Mouse (Mus musculus) heart, postnatal 25 days (tissue): ENCODE data around the gene Cpt1a. TPM values are rescaled to one million over a fixed set of nuclear protein-coding genes. Genes with fewer than 3 reads are reported as not detected.

ENCODE experiments used
- DNase-seq: peaks from one replicate; pipeline ENCODE4 v3.0.0; 2022; ENCODE audit warnings: low spot score
- intact Hi-C: fragments of 180-260 bp; cut with DNase I; formaldehyde crosslinking; loops from one replicate; pipeline ENCODE4 v1.15.1; 2025
- total RNA-seq, 2 experiments: library from RNA; stranded (reverse); gene quantifications; 2 replicates each; pipeline ENCODE4 v1.2.3; 2021

Cpt1a gene
- total RNA-seq, 2 experiments from 2014 or later, result 60.2 to 60.5 TPM

GRCm38 (mm10) chr19:3359841-3360588, 37.9 kb downstream of the Cpt1a start:
- DNase-seq, result no peak
- intact Hi-C loops, result no loop called here

GRCm38 (mm10) chr19:3363510-3363909, 41.4 kb downstream of the Cpt1a start:
- no peak for DNase-seq
- intact Hi-C loops, result no loop called here

DNA sequence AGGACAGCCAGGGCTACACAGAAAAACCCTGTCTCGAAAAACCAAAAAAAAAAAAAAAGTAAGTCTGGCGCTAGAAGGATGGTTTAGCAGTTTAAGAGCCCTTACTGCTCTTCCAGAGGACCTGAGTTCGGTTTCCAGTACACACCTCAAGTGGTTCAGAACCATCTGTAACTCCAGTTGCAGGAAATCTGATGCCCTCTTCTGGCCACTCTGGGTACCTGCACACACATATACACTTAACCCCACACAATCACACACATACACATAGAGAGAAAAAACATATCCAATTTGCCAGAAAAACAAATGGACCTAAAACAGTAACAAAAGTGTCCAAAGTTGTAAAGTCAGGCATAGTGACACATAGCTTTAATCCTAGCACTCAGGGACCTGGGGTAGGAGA, 43.0 kb downstream of the Cpt1a start:
- intact Hi-C loops, result no loop called here

DNA sequence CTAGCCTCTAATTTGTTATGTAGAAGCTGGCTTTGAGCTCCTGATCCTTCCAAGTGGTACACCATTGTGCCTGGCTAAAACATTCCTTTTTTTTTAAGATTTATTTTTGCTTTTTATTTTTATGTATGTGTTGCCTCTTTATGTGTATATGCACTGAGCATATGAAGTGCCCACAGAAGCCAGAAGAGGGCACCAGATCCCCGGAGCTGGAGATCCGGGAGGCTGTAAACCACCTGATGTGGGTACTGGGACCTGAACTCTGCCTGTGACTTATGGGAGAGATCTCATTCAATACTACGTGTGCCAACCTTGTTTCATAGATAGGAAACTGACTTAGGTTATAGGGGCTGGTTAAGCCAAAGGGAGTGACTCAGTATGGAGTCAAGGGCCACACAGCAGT, 46.1 kb downstream of the Cpt1a start:
- intact Hi-C loops, result no loop called here
- DNase-seq, result no peak

More for the DNA sequence above, 43.0 kb downstream of the Cpt1a start:
- DNase-seq, result no peak

GRCm38 (mm10) chr19:3373380-3373779, 51.2 kb downstream of the Cpt1a start:
- intact Hi-C loops, result no loop called here
- DNase-seq, result no peak

DNA sequence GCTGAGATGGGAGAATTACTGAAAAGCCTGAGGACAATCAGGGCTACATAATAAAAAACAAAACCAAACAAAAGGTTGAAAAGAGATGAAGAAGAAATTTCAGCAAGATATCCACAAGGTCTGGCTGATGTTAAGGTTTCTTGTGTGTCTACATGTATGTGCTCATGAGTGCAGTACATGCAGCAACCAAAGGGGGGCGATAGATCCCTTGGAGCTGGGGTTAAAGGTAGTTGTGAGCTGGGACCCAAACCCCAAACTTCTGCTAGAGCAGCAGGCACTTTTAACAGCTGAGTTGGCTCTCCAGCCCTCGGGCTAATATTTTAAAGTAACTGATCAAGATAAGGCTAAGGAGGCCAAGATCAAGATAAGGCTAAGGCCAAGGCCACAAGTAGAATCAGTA, 51.9 kb downstream of the Cpt1a start:
- intact Hi-C loops, result no loop called here
- DNase-seq, result no peak

DNA sequence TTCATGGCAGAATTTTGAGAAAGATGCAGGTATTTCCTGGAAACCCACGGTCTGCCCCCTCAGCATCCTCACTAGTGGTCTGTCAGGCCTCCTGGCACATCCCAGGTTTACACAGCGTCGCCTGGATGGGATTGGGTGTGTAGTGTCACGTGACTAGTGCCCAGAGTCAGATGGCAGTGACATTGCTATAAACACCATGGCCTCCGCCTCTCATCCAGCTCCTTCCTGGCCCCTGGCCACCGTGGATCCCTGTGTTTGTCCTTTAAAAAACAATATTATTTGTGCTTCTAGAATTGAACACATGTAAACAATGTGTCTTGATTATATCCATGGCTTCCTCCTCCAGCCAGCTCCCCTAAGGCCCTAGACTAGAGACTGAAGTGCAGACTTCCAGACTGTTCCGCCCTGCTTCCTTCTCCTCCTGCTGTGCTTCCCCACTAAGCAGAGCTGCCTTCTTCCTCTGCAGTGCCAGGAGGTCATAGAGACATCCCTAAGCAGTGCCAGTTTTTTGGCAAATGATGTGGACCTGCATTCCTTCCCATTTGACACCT, 53.9 kb downstream of the Cpt1a start:
- DNase-seq, result no peak
- intact Hi-C loops, result no loop called here

DNA sequence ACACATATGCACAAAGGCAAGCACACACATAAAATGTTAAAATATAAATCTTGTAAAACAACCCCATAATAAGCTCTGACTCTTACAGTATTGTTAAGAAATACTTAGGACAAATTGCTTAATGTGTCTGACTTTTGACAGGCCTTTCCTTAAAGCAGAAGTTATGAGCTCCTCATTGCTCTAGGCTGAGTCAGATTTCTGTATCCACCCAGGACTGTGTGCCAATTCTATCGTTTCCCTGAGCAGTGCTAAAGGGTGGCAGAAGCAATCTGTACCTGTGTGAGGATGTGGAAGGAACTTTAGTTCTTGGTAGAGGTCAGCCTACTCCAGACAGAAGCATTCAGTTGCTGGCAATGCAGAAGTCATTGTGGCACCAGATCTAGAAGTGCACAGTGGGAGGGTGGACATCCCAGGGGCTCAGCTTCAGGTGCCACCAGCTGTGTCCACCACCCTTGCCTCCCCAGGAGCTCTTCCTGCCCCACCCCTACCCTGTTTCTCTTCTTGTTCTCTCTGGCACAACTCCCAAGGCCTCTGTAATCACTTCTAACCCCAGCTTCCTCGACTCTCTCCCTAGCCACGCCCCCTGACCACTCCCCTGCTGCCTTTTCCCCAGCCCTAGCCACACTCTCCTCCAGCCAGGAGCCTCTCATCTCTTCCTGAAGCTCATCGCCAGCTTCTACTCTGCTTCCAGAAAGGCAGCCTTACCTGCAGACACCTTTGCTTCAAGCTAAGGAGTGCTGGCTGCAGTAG, 55.0 kb downstream of the Cpt1a start:
- no peak for DNase-seq
- intact Hi-C loops, result no loop called here

DNA sequence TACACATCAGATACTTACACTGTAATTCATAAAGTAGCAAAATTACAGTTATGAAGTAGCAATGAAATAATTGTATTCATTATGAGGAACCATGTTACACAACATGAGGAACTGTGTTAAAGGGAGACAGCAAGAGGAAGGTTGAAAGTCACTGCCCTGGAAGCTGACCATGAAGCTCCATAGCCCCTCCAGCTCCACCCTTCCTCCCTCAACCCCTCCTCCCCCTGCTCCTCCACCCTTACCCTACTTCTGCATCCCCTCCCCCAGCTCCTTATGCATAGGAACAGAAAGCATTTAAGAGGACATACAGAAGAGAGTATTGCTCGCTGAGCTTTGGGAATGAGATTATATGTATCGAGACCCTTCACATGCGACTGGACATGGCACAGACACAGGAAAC, 56.5 kb downstream of the Cpt1a start:
- intact Hi-C loops, result no loop called here
- no peak for DNase-seq

GRCm38 (mm10) chr19:3388061-3388460, 65.9 kb downstream of the Cpt1a start:
- intact Hi-C loops, result loop anchor here (5.0 kb wide), 1 partner anchor 199 kb away; no protein-coding TSS in a partner anchor
- no peak for DNase-seq

GRCm38 (mm10) chr19:3388629-3389057, 66.5 kb downstream of the Cpt1a start, which contains the start of gene Tesmin:
Gene Tesmin (plus strand): TSS chr19:3388857.
- DNase-seq, result peak; percentile 77
- intact Hi-C loops, result loop anchor here (1.0 to 5.0 kb wide), 2 partner anchors 62 to 199 kb away; no protein-coding TSS in a partner anchor

DNA sequence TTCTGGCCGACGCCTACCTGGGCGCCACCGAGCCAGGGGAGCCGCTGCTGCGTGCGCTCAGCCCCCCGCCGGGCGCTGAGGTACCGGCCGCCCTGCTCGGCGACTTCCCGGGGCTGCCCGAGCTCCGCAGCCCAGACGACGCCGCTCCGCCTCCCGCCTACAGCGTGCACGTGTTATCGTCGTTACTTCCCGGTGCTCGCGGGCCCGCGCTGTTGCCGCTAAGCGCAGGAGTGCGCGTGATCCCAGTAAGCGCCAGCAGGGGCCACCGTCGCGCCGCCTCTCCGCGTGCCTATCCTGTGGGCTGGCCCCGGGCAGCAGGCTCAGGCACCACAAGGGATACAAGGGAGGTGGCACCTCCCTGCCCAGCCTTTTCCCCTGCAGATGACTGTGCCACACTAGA, 67.0 kb downstream of the Cpt1a start:
- DNase-seq, result peak; percentile 78
- intact Hi-C loops, result loop anchor here (1.0 to 5.0 kb wide), 2 partner anchors 61 to 198 kb away; no protein-coding TSS in a partner anchor

DNA sequence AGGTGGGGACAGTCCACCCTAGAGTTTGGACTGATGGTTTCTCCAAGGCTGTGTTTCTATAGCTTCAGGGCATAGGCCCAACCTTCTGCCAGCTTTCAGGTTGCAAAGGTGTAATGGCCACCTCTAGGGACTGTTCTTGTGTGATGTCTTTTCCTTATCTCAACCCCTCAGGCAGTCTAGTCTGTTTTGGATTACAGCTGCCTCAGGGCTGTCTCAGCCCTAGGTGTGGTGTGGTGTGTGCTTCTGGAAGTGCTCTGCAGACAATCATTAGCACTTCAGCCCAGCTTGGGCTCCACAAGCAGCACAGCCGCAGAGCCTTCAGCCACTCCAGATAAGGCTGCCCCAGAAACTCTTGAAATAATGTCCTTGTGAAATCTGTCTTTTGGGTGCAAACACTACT, 70.2 kb downstream of the Cpt1a start:
- intact Hi-C loops, result no loop called here
- DNase-seq, result no peak

DNA sequence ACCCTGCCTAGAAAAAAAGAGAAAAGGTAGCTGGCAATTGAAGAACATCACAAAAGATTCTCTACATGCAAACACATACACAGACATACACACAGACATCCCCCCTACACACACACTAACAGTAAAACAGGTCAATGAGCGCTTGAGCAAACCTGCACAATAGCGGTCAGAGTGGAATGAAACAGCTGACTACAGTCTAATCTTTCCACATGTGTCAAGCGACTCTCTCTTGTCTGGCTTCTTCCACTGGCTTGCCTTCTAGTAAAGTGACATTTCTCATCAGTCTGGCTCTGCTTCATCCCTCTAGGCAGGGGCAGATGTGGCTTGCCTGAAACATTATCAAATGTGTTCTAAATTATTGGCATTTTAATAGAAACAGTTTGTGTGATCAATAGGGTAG, 72.1 kb downstream of the Cpt1a start:
- no peak for DNase-seq
- intact Hi-C loops, result no loop called here

GRCm38 (mm10) chr19:3400057-3400456, 77.9 kb downstream of the Cpt1a start:
- DNase-seq, result no peak
- intact Hi-C loops, result no loop called here

DNA sequence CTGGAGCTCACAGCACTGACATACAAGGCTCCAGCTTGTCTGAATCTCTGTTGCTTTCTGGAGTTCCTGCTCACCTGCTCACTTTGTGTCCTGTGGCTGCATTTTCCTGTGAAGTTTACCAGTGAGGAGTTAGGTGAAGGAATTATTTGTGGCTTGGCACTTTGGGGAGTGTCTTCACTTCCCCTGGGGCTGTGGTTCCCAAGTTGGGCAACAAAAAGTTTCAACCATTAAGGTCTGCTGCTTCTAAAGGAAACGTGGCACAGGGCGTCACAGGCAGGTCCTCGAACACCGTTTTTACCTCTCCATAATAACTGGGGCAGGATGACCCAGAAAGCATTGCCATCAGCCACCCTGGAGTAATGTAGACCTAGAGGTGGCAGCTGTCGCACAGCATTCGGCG, 79.4 kb downstream of the Cpt1a start:
- intact Hi-C loops, result no loop called here
- no peak for DNase-seq

GRCm38 (mm10) chr19:3401943-3402342, 79.8 kb downstream of the Cpt1a start:
- intact Hi-C loops, result no loop called here
- no peak for DNase-seq

GRCm38 (mm10) chr19:3402390-3402789, 80.3 kb downstream of the Cpt1a start:
- DNase-seq, result no peak
- intact Hi-C loops, result no loop called here

GRCm38 (mm10) chr19:3404030-3404429, 81.9 kb downstream of the Cpt1a start:
- intact Hi-C loops, result no loop called here
- no peak for DNase-seq

GRCm38 (mm10) chr19:3405531-3406281, 83.6 kb downstream of the Cpt1a start:
- no peak for DNase-seq
- intact Hi-C loops, result no loop called here
